Mouse (Mus musculus) C2C12 (cell line): Measurements from ENCODE around the gene Wwox. TPM values are rescaled to one million over a fixed set of nuclear protein-coding genes. Genes with fewer than 3 reads are reported as not detected.

Source experiments
- H3K27me3 ChIP-seq: one replicate; pipeline ENCODE4 v1.6.1; 2011; ENCODE audit not compliant: control insufficient read depth, insufficient read depth, insufficient read length
- H3K36me3 ChIP-seq: one replicate; pipeline ENCODE4 v1.6.1; 2011; ENCODE audit not compliant: control insufficient read depth, insufficient read depth
- H3K4me3 ChIP-seq: one replicate; pipeline ENCODE4 v1.5.1; 2011; ENCODE audit warnings: mild to moderate bottlenecking, control low read depth; ENCODE audit not compliant: poor library complexity, insufficient read depth, severe bottlenecking
- H3K79me2 ChIP-seq: one replicate; pipeline ENCODE4 v1.6.1; 2011; ENCODE audit not compliant: control insufficient read depth, insufficient read depth
- H3K79me3 ChIP-seq: one replicate; pipeline ENCODE4 v1.6.1; 2011; ENCODE audit warnings: low read depth, control low read depth
- H3ac ChIP-seq: one replicate; pipeline ENCODE3; 2011; ENCODE audit warnings: low read depth; ENCODE audit not compliant: control insufficient read depth, insufficient read length
- CEBPB ChIP-seq: IDR thresholded peaks from one replicate; pipeline ENCODE4 v1.6.1; 2011; ENCODE audit warnings: low read depth, mild to moderate bottlenecking, control low read depth, moderate library complexity
- CTCF ChIP-seq: IDR thresholded peaks from one replicate; pipeline ENCODE4 v1.5.1; 2011; ENCODE audit not compliant: control insufficient read depth, insufficient read depth, insufficient read length
- FOSL1 ChIP-seq: IDR thresholded peaks from one replicate; pipeline ENCODE4 v1.8.0; 2011; ENCODE audit warnings: mild to moderate bottlenecking, low read length; ENCODE audit not compliant: poor library complexity, insufficient read depth, severe bottlenecking
- MAX ChIP-seq: IDR thresholded peaks from one replicate; pipeline ENCODE4 v1.6.1; 2011; ENCODE audit warnings: mild to moderate bottlenecking, control low read depth
- MYOD1 ChIP-seq: IDR thresholded peaks from one replicate; pipeline ENCODE4 v1.6.1; 2011; ENCODE audit warnings: low read depth; ENCODE audit not compliant: control insufficient read depth, insufficient read length
- MYOG ChIP-seq: IDR thresholded peaks from one replicate; pipeline ENCODE4 v1.6.1; 2011; ENCODE audit not compliant: control insufficient read depth, insufficient read length; ENCODE audit errors: extremely low read depth
- USF1 ChIP-seq: IDR thresholded peaks from one replicate; pipeline ENCODE4 v1.6.1; 2011; ENCODE audit warnings: low read depth, mild to moderate bottlenecking, control low read depth, moderate library complexity
- polyA plus RNA-seq: library from polyadenylated mRNA; unstranded; fragments of >200 nt; fragmentation: generic; extraction: Trizol; gene quantifications from one replicate; pipeline ENCODE4 v1.2.1, GENCODE M21; 2012; ENCODE audit warnings: missing spikeins

Gene Wwox
- polyA plus RNA-seq, 1 experiment, result 3.7 TPM

GRCm38 (mm10) chr8:114469208-114469590, 29.7 kb downstream of the Wwox start:
- Histone ChIP-seq H3K27me3 (no peaks in the 10 kb centered on the region), H3K79me2 (no peaks in the 10 kb centered on the region), H3K79me3 (no peaks in the 10 kb centered on the region), H3K36me3 (no peaks in the 10 kb centered on the region), H3K4me3 (no peak overlapping the region), H3ac (no peak overlapping the region)
- TF ChIP-seq MAX (no peak), MYOG (no peak), CEBPB (no peak), CTCF (no peak), MYOD1 (no peak), USF1 (no peak), FOSL1 (no peak)

DNA sequence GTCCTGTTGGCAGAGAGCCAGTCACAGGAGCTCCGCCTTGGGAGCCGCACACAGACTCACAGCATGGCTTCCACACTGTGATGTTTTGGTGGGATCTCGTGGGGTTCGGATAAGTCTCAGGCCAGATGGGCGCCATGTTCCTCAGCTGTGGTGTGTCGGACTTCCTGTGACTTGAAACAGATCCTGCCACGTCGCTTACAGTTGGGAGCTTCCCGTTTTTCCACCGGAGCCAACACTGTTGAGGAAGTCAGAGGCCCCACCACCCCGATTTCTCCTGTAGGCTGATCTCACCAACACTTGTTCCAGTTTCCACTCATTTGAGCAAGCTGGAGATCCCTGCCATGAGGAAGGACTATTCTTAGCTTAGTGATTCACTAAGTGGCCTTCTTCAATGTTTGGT, 34.1 kb downstream of the Wwox start:
- no peak overlapping the region for H3K4me3 ChIP-seq
- no peaks in the 10 kb centered on the region for H3K27me3 ChIP-seq
- TF ChIP-seq CEBPB, result no peak
- TF ChIP-seq USF1, result no peak
- TF ChIP-seq CTCF, result no peak
- no peak for TF ChIP-seq FOSL1
- TF ChIP-seq MYOG, result no peak
- no peak for TF ChIP-seq MAX
- no peak for TF ChIP-seq MYOD1
- no peak overlapping the region for H3ac ChIP-seq
- H3K79me3 ChIP-seq, result no peaks in the 10 kb centered on the region
- no peaks in the 10 kb centered on the region for H3K36me3 ChIP-seq
- H3K79me2 ChIP-seq, result no peaks in the 10 kb centered on the region

DNA sequence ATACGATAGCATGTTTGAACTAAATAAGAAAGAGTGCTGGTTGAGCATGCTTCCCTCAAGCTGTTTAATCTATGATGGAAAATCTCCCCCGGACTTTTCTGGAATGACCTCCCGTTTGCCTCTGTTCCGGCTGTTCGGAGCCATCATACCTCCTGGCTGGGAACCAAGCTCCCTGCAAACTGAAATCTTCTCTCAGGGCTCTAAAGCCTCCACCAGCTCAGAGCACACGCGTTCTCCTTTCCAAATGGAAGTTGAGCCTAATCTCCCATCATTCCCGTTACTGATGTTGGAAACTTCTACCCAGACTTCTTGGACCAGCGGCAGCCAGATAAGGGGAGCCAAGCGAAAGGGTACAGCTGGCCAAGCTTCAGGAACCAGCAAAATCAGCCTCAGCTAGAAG, 37.5 kb downstream of the Wwox start:
- H3ac ChIP-seq, result no peak overlapping the region
- TF ChIP-seq MAX (no peak), USF1 (no peak), MYOG (no peak), FOSL1 (no peak), MYOD1 (no peak), CEBPB (no peak), CTCF (no peak)
- H3K27me3 ChIP-seq, result no peaks in the 10 kb centered on the region
- no peak overlapping the region for H3K4me3 ChIP-seq
- no peaks in the 10 kb centered on the region for H3K36me3 ChIP-seq
- no peaks in the 10 kb centered on the region for H3K79me2 ChIP-seq
- H3K79me3 ChIP-seq, result no peaks in the 10 kb centered on the region

- Histone ChIP-seq H3K79me2 (no peaks in the 10 kb centered on the region), H3ac (no peak overlapping the region), H3K79me3 (no peaks in the 10 kb centered on the region), H3K4me3 (no peak overlapping the region), H3K27me3 (no peaks in the 10 kb centered on the region), H3K36me3 (no peaks in the 10 kb centered on the region)
- no peak for TF ChIP-seq FOSL1
- TF ChIP-seq MYOD1, result no peak
- TF ChIP-seq MAX, result no peak
- TF ChIP-seq CEBPB, result no peak
- TF ChIP-seq USF1, result no peak
- TF ChIP-seq MYOG, result no peak
- no peak for TF ChIP-seq CTCF
These were observed 38.3 kb downstream of the Wwox start for GRCm38 (mm10) chr8:114477790-114478189.

DNA sequence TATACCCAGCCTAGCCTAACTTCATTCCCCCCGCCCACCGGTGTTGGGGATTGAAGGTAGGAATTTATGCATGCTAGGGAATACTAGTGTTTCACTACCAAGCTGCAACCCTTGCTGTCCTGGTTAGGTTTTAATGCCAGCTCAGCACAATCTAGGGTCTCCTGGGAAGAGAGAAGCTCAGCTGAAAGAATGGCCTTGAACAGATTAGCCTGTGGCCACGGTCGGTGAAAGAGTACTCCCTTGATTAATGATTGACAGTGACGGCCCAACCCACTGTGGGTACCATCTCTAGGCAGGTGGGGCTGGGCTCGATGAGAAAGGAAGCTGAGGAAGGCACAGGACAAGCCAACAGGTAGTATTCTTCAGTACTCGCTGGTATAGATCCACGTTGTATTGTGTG, 40.3 kb downstream of the Wwox start:
- Histone ChIP-seq H3K79me3 (no peaks in the 10 kb centered on the region), H3ac (no peak overlapping the region), H3K79me2 (no peaks in the 10 kb centered on the region), H3K36me3 (no peaks in the 10 kb centered on the region), H3K27me3 (no peaks in the 10 kb centered on the region), H3K4me3 (no peak overlapping the region)
- TF ChIP-seq CEBPB (no peak), FOSL1 (no peak), USF1 (no peak), MAX (no peak), CTCF (no peak), MYOD1 (no peak), MYOG (no peak)

DNA sequence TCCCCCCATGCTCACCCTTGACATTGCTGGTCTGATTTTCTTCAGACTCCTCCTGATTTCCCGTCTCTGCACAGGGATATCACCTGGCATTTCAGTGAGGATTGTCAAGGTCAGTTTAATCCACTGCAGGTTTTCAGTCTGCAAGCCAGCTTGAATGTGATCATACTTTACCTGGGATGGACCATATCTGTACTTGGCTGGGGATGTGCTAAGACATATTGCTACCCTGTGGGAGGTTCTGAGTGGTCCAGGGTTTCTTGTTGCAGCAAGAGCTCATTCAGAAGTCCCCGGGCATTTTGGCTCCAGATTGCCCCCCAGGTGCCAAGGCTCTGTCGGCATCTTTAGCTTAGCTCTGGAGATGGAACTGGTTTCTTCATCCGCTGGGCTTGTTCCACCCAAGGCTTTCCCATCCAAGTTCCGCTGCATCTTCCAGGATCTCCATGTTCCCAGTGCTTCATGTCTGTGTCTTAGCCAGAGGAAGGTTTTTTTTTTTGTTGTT, 52.3 kb downstream of the Wwox start:
- H3K36me3 ChIP-seq, result no peaks in the 10 kb centered on the region
- H3ac ChIP-seq, result no peak overlapping the region
- H3K79me3 ChIP-seq, result no peaks in the 10 kb centered on the region
- no peaks in the 10 kb centered on the region for H3K27me3 ChIP-seq
- no peak overlapping the region for H3K4me3 ChIP-seq
- TF ChIP-seq FOSL1, result no peak
- no peak for TF ChIP-seq USF1
- no peak for TF ChIP-seq MYOD1
- no peak for TF ChIP-seq CTCF
- TF ChIP-seq CEBPB, result no peak
- TF ChIP-seq MAX, result no peak
- no peak for TF ChIP-seq MYOG
- H3K79me2 ChIP-seq, result no peaks in the 10 kb centered on the region
